Mouse (Mus musculus) mesoderm, embryonic 11.5 days (tissue): ENCODE results near the gene Dusp8.
"Not testable (repeated sequence)": the region's sequence is repeated elsewhere in the genome, so short reads cannot be mapped to it uniquely, and the experiment has no call there.

Experiments
- DNase-seq: peaks from one replicate; pipeline ENCODE4 v3.0.0-alpha.2; 2012; ENCODE audit warnings: low read depth, low spot score

The Dusp8 gene

GRCm38 (mm10) chr7:142095183-142095931 lies at the start of gene Dusp8:
Dusp8 (minus strand) TSS chr7:142095843.
- peak; percentile 95 for DNase-seq

- no peak for DNase-seq
These were observed 48.9 kb upstream of the Dusp8 start, which contains the start of gene Gm45337 for GRCm38 (mm10) chr7:142144507-142144906. Gm45337 (minus strand) TSS chr7:142144607.

- DNase-seq = not testable (repeated sequence)
These were observed 47.9 kb upstream of the Dusp8 start for GRCm38 (mm10) chr7:142143506-142144010.

GRCm38 (mm10) chr7:142140696-142141095 lies 45.1 kb upstream of the Dusp8 start:
- no peak for DNase-seq

GRCm38 (mm10) chr7:142135934-142136333 lies 40.3 kb upstream of the Dusp8 start, which contains the start of gene Gm39115:
Gm39115 (minus strand) TSS chr7:142136034.
- DNase-seq = not testable (repeated sequence)

GRCm38 (mm10) chr7:142134206-142134995 lies 38.8 kb upstream of the Dusp8 start:
- peak; percentile 11 for DNase-seq

DNA sequence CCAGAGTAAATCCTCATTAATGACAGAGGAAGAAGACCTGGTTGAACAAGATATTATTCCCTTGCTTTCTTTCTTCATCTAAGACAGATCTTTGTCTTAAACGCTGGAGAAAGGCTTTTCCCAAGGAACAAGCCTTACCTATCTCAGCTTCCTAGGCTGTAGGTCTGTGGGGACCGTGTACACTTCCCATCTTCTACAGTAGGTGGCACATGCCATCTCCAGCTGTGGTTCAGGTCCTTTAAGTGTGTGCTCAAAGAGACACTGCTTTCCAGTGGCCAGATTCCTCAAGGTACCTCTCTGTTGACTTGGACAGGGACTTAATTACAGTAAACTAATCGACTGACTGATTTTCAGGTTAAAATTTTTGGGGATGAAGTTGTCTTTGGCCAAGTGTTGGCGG lies 33.2 kb upstream of the Dusp8 start:
- no peak for DNase-seq

- not testable (repeated sequence) for DNase-seq
These were observed 25.0 kb upstream of the Dusp8 start, which contains the start of gene Gm45618 for GRCm38 (mm10) chr7:142120629-142121028. Gm45618 (minus strand) TSS chr7:142120729.

DNA sequence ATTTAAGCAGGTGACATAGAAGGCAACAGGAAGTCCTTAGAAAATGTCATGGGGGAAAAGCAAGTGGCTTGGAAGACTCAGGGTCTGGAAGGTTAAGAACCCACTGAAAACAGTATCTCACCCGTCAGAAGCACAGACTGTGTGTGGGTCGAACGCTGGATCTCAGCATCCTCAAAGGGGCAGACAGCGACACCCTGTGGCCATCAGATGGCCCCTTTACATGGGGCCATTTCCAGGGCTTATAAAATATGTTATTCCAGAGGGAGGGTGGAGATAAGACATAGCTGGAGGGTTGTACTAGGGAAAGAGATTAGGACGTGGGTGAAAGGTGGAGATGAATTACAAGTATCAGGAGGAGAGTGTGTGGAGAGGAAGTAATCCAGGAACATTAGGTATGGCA lies 24.0 kb upstream of the Dusp8 start:
- peak; percentile 19 for DNase-seq

DNA sequence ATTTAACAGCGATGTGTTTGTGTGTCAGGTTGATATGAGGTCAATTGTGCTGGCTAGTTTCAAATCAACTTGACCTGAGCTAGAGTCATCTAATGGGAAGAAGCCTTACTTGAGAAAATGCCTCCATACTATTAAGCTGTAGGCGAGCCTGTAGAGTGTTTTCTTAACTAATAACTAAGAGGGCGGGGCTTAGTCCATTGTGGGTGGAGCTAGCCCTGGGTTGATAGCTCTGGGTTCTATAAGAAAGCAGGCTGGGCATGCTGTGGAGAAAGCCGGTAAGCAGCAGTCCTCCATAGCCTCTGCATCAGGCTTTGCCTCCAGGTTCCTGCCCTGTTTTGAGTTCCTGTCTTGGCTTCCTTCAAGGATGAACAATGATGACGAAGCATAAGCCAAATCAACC lies 9.1 kb upstream of the Dusp8 start:
- DNase-seq = no peak

DNA sequence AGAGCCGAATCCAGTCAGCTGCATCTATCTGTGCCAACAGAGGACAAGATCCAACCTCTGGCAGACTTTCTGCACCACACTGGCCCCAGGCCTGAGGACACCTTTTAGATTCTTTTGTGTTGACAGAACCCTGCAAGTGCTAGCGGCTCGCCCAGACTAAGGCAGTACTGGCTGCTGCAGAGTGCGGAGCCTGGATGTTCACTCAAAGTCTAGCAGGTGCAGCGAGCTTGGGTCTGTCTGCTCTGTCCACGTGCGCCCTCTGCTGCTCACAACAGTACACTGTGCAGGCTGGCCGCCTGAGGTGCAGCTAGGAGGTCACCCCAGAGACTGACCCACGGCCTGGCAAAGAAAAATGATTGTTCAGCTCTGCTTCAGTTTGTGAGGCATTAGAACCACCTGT lies 2.1 kb upstream of the Dusp8 start:
- peak; percentile 86 for DNase-seq

GRCm38 (mm10) chr7:142096701-142097100 lies 1.1 kb upstream of the Dusp8 start:
- DNase-seq = no peak

- no peak for DNase-seq
These were observed 1.1 kb downstream of the Dusp8 start for GRCm38 (mm10) chr7:142094301-142095143.

DNA sequence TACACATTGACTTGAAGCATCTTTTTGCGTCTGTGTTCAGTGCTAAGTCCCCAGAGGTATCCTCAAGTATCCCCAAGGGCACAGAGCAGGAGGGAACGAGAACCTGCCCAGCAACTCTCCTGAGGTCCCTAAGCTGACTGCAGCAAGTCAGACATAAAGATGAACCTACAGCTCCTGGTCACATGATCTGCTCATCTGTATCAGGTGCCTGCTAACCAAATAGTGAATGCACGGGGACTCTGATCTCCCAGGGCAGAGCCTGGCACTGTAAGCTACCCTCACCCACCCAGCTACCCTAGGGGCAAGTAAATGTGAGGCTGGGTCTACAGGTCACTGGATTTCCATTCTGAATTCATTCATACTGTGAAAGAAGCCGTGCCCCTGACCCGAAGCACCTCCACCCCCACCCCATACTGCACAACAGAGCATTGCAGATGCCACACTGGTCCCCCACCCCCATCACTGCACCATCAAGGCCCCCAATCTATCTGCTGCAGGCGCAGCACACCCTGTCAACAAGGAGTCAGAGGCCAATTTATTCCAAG lies 1.9 kb downstream of the Dusp8 start:
- no peak for DNase-seq

- no peak for DNase-seq
These were observed 2.7 kb downstream of the Dusp8 start for GRCm38 (mm10) chr7:142092991-142093390.

DNA sequence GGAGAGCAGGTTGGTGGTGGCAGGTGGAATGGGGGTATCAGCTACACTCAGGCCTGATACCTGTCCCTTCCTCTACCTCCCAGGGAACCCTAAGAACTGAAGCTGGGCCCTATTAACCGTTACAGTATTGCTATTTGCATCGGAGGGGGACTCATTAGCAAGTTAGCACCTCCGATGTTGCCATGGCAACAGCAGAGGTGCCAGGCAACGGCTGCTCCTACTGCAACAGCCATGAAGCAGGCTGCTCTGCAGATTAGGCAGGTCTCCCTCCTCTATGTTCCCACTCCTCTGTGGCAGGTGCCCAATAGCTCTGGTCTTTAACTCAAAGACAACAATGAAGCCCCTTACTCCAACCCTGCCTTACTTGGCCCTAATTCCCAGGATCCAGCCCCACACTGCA lies 3.8 kb downstream of the Dusp8 start:
- DNase-seq = no peak

DNA sequence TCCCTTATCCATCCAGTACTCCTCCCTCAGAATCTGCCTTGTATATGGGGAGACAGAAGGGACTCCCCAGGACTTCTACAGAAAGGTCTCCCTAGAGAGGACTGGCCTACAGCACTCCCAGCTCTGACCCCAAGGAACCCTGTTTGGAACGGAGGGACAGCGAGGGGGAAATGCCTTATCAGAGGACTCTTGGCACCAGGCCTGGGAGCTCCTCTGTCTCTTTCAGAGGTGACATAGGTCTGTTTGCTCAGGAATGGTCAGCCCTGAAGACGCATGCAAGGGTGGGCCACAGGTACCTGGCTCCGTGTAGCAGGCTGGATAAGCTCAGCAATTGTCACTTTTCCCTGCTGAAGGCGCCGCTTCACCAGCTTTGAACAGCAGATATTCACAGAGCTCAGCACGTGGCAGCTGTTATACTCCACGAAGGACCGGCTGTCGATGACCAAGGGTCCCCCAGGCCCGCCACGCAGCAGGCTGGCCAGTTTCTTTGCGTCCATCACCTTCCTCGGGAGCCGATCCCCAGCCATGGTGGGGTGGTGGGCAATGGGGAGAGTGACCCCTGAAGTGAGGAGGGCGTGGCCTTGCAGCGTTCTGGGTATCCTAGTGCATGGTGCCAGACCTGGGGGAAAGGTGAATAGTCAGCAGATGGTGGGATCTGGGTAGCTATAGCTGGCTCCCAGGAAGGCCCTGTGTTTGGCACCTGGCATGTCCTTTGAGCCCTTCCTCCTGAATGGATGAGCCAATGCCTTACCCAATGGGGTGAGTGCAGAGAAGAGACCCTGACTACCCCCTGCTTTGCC lies 5.8 kb downstream of the Dusp8 start:
- no peak for DNase-seq

DNA sequence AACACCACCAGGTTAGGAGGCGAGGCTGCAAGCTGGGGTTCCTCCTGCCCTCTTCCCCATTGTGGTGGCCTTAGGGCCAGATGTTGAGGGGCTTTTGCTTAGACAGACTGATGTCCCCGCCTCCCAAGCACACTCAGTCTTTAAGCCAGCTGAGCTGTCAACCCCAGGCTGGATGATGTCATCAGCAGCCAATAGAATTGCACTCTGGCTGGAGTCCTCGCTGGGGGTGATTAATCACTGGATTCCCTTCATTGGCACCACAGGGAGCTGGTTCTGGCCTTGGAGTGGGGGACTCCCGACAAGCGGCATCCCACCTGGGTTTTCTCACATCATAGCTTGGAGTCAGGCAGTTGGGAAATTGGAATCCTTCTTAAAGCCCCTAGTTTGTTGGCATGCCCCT lies 6.8 kb downstream of the Dusp8 start:
- peak; percentile 87 for DNase-seq

- DNase-seq = no peak
These were observed 8.5 kb downstream of the Dusp8 start for GRCm38 (mm10) chr7:142087069-142087652.
